Comparison of ENCODE assay signal across 7 mouse cellular contexts in the genomic region with DNA sequence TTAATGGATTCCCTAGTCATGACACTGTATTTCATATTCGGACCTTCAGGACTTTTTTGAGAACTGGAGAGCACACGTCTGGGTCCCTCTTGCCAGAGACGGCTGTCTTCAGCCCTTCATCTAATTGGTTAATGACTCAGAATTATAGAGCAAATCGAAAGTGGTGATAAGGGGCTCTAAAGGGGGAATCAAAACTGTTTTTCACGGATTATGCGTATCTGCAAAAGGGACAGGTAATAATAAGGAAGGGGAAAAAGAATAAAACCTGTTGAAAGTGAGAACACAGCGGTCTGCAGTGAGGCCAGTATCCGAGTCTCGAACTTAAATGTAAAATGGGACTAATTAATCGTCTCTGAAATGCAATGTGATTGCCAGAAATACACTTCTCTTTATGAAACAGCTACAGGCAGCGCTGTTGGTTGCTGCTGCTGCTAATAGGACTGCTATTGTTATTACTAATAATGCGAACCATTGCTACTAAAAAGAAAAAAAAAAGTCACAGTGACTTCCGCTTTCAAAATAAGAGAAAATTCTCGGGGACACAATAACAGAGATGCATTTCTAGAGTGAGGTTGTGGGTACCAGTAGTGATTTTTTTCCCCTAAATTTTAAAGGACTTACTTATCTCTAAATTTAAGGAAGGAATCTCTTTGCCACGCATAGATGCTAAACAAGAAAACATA. TPM values are rescaled to one million over a fixed set of nuclear protein-coding genes. Genes with fewer than 3 reads are reported as not detected.
DNase-seq lines count a peak whose midpoint lies in the region; ATAC-seq and TF ChIP-seq lines count a peak whose summit lies in the region.

No protein-coding gene starts in this region.

- H3K9ac ChIP-seq in neural tube, embryonic 11.5 days (ENCODE audit: low read length), result no peak overlapping the region
- no peak overlapping the region for H3K9ac ChIP-seq in limb, embryonic 14.5 days (ENCODE audit: low read depth, low read length, severe bottlenecking)
- 0 out of 2 replicates have a peak overlapping the region, but pooled peaks have one; percentile 12 for H3K9ac ChIP-seq in stomach, embryonic 15.5 days

- 18% methylated on average over 15 of the region's 15 CpGs for WGBS in neural tube, embryonic 11.5 days
- WGBS in forebrain, embryonic 10.5 days, result 12% methylated on average over 15 of the region's 15 CpGs
- 14% methylated on average over 15 of the region's 15 CpGs for WGBS in limb, embryonic 14.5 days
- WGBS in stomach, embryonic 15.5 days, result 15% methylated on average over 15 of the region's 15 CpGs

- no peaks in the 10 kb centered on the region for H3K9me3 ChIP-seq in neural tube, embryonic 11.5 days (ENCODE audit: control insufficient read depth, low read length)
- no peaks in the 10 kb centered on the region for H3K9me3 ChIP-seq in forebrain, embryonic 10.5 days
- no peaks in the 10 kb centered on the region for H3K9me3 ChIP-seq in limb, embryonic 14.5 days (ENCODE audit: control insufficient read depth, low read length)
- H3K9me3 ChIP-seq in stomach, embryonic 15.5 days, result no peaks in the 10 kb centered on the region

- peak; percentile 17 for ATAC-seq in neural tube, embryonic 11.5 days (ENCODE audit: insufficient read depth, low FRiP score, low TSS enrichment)
- no peak for ATAC-seq in limb, embryonic 14.5 days (ENCODE audit: low FRiP score, low read depth)
- ATAC-seq in stomach, embryonic 15.5 days (ENCODE audit: insufficient read depth, low FRiP score, low read depth), result no peak

- TF ChIP-seq POLR2A in limb, embryonic 14.5 days (IDR thresholded peaks at IDR 0.05; ENCODE audit: borderline replicate concordance, extremely low read depth, insufficient read depth, insufficient read length), result no peak

- H3K4me3 ChIP-seq in neural tube, embryonic 11.5 days (ENCODE audit: low read depth, low read length), result peak overlapping the region; percentile 65
- H3K4me3 ChIP-seq in forebrain, embryonic 10.5 days, result peak overlapping the region; percentile 78
- peak overlapping the region; percentile 61 for H3K4me3 ChIP-seq in limb, embryonic 14.5 days (replicated peaks; ENCODE audit: low read length)
- H3K4me3 ChIP-seq in stomach, embryonic 15.5 days (replicated peaks), result peak overlapping the region; percentile 75

- no peaks in the 10 kb centered on the region for H3K36me3 ChIP-seq in neural tube, embryonic 11.5 days (ENCODE audit: control insufficient read depth, insufficient read depth, low read length)
- H3K36me3 ChIP-seq in forebrain, embryonic 10.5 days (replicated peaks), result no peaks in the 10 kb centered on the region
- H3K36me3 ChIP-seq in limb, embryonic 14.5 days (ENCODE audit: control insufficient read depth, insufficient read depth, low read length), result no peaks in the 10 kb centered on the region
- H3K36me3 ChIP-seq in stomach, embryonic 15.5 days, result no peaks in the 10 kb centered on the region

- no peak overlapping the region for H3K27ac ChIP-seq in neural tube, embryonic 11.5 days (ENCODE audit: low read depth, low read length)
- no peak overlapping the region for H3K27ac ChIP-seq in forebrain, embryonic 10.5 days
- no peak overlapping the region for H3K27ac ChIP-seq in limb, embryonic 14.5 days (replicated peaks; ENCODE audit: low read depth, low read length)
- no peak overlapping the region for H3K27ac ChIP-seq in stomach, embryonic 15.5 days

- H3K27me3 ChIP-seq in neural tube, embryonic 11.5 days (ENCODE audit: control insufficient read depth, insufficient read depth, low read length), result 0 out of 2 replicates have a peak, but pooled peaks cover 2% of the 10 kb centered on the region
- peaks cover 14% of the 10 kb centered on the region for H3K27me3 ChIP-seq in forebrain, embryonic 10.5 days (ENCODE audit: poor library complexity, severe bottlenecking)
- no peaks in the 10 kb centered on the region for H3K27me3 ChIP-seq in limb, embryonic 14.5 days (ENCODE audit: control insufficient read depth, insufficient read depth, low read length)
- H3K27me3 ChIP-seq in stomach, embryonic 15.5 days (replicated peaks), result 0 out of 2 replicates have a peak, but pooled peaks cover 2% of the 10 kb centered on the region

- H3K4me1 ChIP-seq in neural tube, embryonic 11.5 days (ENCODE audit: control insufficient read depth, insufficient read depth, low read length), result no peaks in the 10 kb centered on the region
- H3K4me1 ChIP-seq in forebrain, embryonic 10.5 days, result peaks cover 12% of the 10 kb centered on the region
- no peaks in the 10 kb centered on the region for H3K4me1 ChIP-seq in limb, embryonic 14.5 days (ENCODE audit: control insufficient read depth, insufficient read depth, low read length)
- H3K4me1 ChIP-seq in stomach, embryonic 15.5 days, result no peaks in the 10 kb centered on the region

- peak overlapping the region; percentile 73 for H3K4me2 ChIP-seq in neural tube, embryonic 11.5 days (ENCODE audit: low read depth)
- H3K4me2 ChIP-seq in limb, embryonic 14.5 days (replicated peaks; ENCODE audit: low read depth, low read length, severe bottlenecking), result peak overlapping the region; percentile 74
- H3K4me2 ChIP-seq in stomach, embryonic 15.5 days, result peak overlapping the region; percentile 95

- DNase-seq in neural tube, embryonic 11.5 days (ENCODE audit: low spot score), result no peak
- no peak for DNase-seq in neural tube, embryonic 10.5 days (ENCODE audit: extremely low spot score, low spot score)
- DNase-seq in forebrain, embryonic 10.5 days (ENCODE audit: extremely low spot score, low spot score), result no peak
- no peak for DNase-seq in limb, embryonic 14.5 days (ENCODE audit: low spot score)
- no peak for DNase-seq in left cerebral cortex, adult 18-20 months (ENCODE audit: low spot score in 2 of 2)
- no peak for DNase-seq in kidney, postnatal 4 days

RNA-seq across cellular contexts. Expression of gene Rbm11, which starts 1.0 kb away (rescaled TPM):
- 0.64 and 0.80 TPM in 2 replicates for polyA plus RNA-seq in neural tube, embryonic 11.5 days (2014; fragmentation: Nextera tagmentation; extraction: Ambion mirVana)
- 0.36 and 0.75 TPM in 2 replicates for polyA plus RNA-seq in forebrain, embryonic 10.5 days (2016; fragmentation: Nextera tagmentation; extraction: Ambion mirVana)
- polyA plus RNA-seq in limb, embryonic 14.5 days (2012; rRNA removed), result 0.47 and 0.64 TPM in 2 replicates
- 0.30 and 0.45 TPM in 2 replicates for polyA plus RNA-seq in limb, embryonic 14.5 days (2014; fragmentation: Nextera tagmentation; extraction: Ambion mirVana)
- 0.39 and 0.48 TPM in 2 replicates for polyA plus RNA-seq in stomach, embryonic 15.5 days (2015; fragmentation: Nextera tagmentation; extraction: Ambion mirVana)
- 1 to 10 TPM; 4.2 to 5.7 TPM for total RNA-seq in left cerebral cortex, adult 18-20 months (2021)

RNA-seq across cellular contexts. Expression of gene Lipi, which starts 7.8 kb away (rescaled TPM):
- polyA plus RNA-seq in neural tube, embryonic 11.5 days (2014; fragmentation: Nextera tagmentation; extraction: Ambion mirVana), result not detected in 2 replicates
- polyA plus RNA-seq in forebrain, embryonic 10.5 days (2016; fragmentation: Nextera tagmentation; extraction: Ambion mirVana), result not detected in 2 replicates
- polyA plus RNA-seq in limb, embryonic 14.5 days (2012; rRNA removed), result 0.38 and 0.40 TPM in 2 replicates
- polyA plus RNA-seq in limb, embryonic 14.5 days (2014; fragmentation: Nextera tagmentation; extraction: Ambion mirVana), result 0.53 and 1.3 TPM in 2 replicates
- not detected in 2 replicates for polyA plus RNA-seq in stomach, embryonic 15.5 days (2015; fragmentation: Nextera tagmentation; extraction: Ambion mirVana)
- total RNA-seq in left cerebral cortex, adult 18-20 months (2021), result not detected
